Mouse (Mus musculus): ENCODE data around the gene Ten1. TPM values are rescaled to one million over a fixed set of nuclear protein-coding genes. Genes with fewer than 3 reads are reported as not detected.
A peak's percentile ranks its signal among the peaks of the same experiment; 100 is the strongest.

The Ten1 gene
- polyA plus RNA-seq (2014; fragmentation: Nextera tagmentation; extraction: Ambion mirVana), result 88.8 and 93.2 TPM in 2 replicates

DNA sequence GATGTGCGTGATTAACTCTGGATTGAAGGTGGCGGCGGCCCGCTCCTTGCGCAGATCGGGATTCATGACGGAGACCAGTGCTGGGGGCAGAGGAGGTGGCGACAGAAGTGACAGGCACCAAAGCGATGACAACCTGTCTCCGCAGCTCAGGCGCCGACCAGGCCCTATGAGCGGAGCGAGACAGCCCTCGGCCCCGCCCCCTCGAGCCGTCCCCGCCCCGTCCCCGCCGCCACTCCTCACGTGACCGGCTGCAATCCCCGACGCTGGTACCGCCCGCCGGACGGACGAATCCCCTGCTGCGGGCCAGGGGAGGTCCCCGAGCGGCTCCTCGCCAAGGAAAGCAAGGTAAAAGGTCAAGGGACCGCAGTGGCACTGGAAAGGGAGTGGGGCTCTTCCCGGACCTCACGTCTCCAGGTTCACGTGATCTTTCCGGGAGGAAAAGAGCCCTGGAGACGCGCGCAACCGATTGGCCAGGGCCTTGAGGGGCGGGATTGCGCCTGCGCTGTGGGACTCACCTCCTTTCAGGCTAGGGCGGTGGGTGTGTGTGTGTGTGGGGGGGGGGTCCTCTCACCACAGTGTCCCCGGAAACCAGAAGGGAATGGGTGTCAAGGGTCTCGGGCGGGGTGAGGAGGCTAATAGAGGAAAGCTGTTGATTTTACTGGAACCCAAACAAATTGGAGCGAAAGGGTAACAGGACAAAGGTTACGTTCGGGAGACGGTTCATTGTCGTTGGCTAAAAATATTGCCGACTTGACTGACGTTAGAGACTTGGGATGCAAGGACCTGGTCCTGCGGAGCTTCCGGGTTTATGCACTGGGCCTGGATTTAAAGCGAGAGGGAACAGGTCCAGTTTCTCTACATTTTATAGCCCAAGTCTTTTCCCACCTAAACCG lies at the start of gene Ten1, which contains the start of gene Acox1:
Ten1 (plus strand) TSS at position 217 of the 893 bp plus-strand sequence.
Acox1 (minus strand) TSS at position 407 of the 893 bp plus-strand sequence.
- ATAC-seq (replicated peaks; ENCODE audit: low FRiP score, low TSS enrichment, low read depth) (peak; percentile 98), DNase-seq (ENCODE audit: low spot score) (peak; percentile 97)
- H3K4me1 ChIP-seq (replicated peaks; ENCODE audit: control insufficient read depth, insufficient read depth, low read length), result 0 out of 2 replicates have a peak, but pooled peaks cover 12% of the 10 kb centered on the region
- peak within 1 kb of the TSS; percentile 90 for H3K4me3 ChIP-seq (ENCODE audit: low read depth, low read length)
- H3K9me3 ChIP-seq (ENCODE audit: control insufficient read depth, low read length), result no peaks in the 10 kb centered on the region
- peaks cover 9% of the 10 kb centered on the region; the same call in 1 of the 2 replicates for H3K36me3 ChIP-seq (ENCODE audit: control insufficient read depth, insufficient read depth, low read length)
- H3K4me2 ChIP-seq (ENCODE audit: low read length), result peak within 1 kb of the TSS; percentile 57
- H3K9ac ChIP-seq (ENCODE audit: low read length), result peak within 1 kb of the TSS; percentile 85
- H3K27ac ChIP-seq (ENCODE audit: low read depth), result peak within 1 kb of the TSS; percentile 95
- under 1% methylated on average over 62 of the region's 62 CpGs for WGBS
- no peaks in the 10 kb centered on the region for H3K27me3 ChIP-seq (replicated peaks; ENCODE audit: control insufficient read depth, insufficient read depth, low read length)

DNA sequence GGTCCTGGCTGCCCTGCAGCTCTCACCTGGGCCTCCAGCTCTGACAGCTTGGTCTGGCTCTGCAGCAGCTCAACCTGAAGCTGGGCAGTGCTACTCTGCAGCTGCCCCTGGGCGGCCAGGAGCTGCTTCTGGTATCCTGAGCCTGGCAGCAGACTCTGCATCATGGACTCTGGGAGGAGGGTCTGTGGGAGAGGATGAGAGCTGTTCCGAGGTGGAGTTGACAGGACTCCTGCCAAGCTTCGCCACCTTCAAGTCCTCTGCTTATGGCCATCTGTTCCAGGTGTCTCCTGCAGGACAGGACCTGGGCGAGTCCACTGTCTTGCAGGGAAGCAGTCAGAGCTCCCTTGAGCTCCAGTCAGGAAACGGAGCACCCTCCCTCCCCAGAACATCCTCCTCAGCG lies 49.3 kb upstream of the Ten1 start:
- H3K4me3 ChIP-seq (ENCODE audit: low read depth, low read length), result no peak overlapping the region
- H3K36me3 ChIP-seq (ENCODE audit: control insufficient read depth, insufficient read depth, low read length), result peaks cover 86% of the 10 kb centered on the region
- no peak for DNase-seq (ENCODE audit: low spot score)
- H3K4me2 ChIP-seq (ENCODE audit: low read length), result no peak overlapping the region
- H3K4me1 ChIP-seq (replicated peaks; ENCODE audit: control insufficient read depth, insufficient read depth, low read length), result no peaks in the 10 kb centered on the region
- no peaks in the 10 kb centered on the region for H3K9me3 ChIP-seq (ENCODE audit: control insufficient read depth, low read length)
- H3K27me3 ChIP-seq (replicated peaks; ENCODE audit: control insufficient read depth, insufficient read depth, low read length), result no peaks in the 10 kb centered on the region
- ATAC-seq (replicated peaks; ENCODE audit: low FRiP score, low TSS enrichment, low read depth), result no peak
- no peak overlapping the region for H3K9ac ChIP-seq (ENCODE audit: low read length)
- no peak overlapping the region for H3K27ac ChIP-seq (ENCODE audit: low read depth)
- whole genome bisulfite sequencing, result 81% methylated on average over 6 of the region's 6 CpGs

DNA sequence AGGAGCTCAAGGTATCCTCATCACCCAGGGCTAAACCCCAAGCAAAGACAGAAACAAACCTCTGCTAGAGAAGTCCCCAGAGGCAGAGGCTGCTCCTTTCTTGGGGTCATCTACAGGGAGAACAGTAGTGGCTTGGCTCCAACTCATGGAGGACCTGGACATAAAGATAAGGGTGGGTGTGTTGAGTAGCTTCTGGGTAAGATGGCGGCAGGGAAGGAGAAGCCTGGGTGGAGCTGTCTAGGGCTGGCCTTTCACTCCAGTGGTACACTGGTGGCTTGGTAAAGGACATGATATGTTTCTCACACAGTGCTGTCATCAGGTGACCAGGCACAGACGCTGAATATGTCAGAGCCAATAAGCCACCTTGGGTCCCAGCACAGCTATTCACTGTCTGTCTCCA lies 47.7 kb upstream of the Ten1 start:
- Histone ChIP-seq H3K9ac (ENCODE audit: low read length) (no peak overlapping the region), H3K4me2 (ENCODE audit: low read length) (no peak overlapping the region), H3K9me3 (ENCODE audit: control insufficient read depth, low read length) (no peaks in the 10 kb centered on the region), H3K27me3 (replicated peaks; ENCODE audit: control insufficient read depth, insufficient read depth, low read length) (no peaks in the 10 kb centered on the region), H3K4me1 (replicated peaks; ENCODE audit: control insufficient read depth, insufficient read depth, low read length) (no peaks in the 10 kb centered on the region), H3K4me3 (ENCODE audit: low read depth, low read length) (no peak overlapping the region), H3K27ac (ENCODE audit: low read depth) (no peak overlapping the region), H3K36me3 (ENCODE audit: control insufficient read depth, insufficient read depth, low read length) (peaks cover 86% of the 10 kb centered on the region)
- DNase-seq (ENCODE audit: low spot score) (no peak), ATAC-seq (replicated peaks; ENCODE audit: low FRiP score, low TSS enrichment, low read depth) (no peak)
- WGBS, result 94% methylated on average over 2 of the region's 2 CpGs

DNA sequence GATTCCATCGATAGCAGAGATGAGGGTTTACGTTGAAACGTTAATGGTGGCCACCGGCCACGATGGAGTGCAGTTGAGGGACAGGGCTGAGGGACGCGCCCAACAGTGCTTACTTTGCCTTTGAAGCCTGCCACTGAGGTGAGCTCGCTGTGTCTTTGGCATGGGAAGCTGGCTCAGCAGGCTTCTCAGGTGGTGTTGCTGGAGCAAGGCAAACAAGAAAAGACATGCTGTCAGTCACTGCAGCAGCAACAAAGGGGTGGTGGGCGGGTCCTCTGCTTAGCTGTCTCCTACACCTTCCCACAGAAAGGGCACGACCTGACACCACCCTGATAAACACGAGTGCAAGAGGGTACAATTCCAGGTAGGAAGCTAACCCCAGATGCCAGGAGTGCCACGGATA lies 37.3 kb upstream of the Ten1 start:
- ATAC-seq (replicated peaks; ENCODE audit: low FRiP score, low TSS enrichment, low read depth), result no peak

DNA sequence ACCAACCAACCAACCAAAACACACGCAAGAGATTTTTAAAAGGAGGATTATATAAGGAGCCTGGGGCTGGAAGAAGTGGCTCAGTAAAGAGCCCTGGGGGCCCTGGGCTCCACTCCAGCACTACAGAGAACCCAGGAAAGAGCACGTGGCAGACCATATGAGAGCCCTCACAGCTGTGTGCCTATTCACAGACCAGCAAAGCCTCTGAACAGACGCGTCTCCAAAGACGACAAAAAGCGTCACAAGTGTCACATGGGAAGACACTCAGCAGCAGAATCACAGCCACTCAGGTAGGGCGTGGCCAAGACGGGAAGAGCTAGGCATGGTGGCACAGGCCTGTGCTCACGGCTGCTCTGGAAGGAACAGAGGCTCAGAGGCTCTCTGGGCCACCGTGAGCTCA lies 36.5 kb upstream of the Ten1 start:
- 82% methylated on average over 10 of the region's 10 CpGs for WGBS
- no peak overlapping the region for H3K9ac ChIP-seq (ENCODE audit: low read length)
- no peak for ATAC-seq (replicated peaks; ENCODE audit: low FRiP score, low TSS enrichment, low read depth)

More for the DNA sequence above, 37.3 kb upstream of the Ten1 start:
- H3K4me3 ChIP-seq (ENCODE audit: low read depth, low read length), result no peak overlapping the region
- H3K4me1 ChIP-seq (replicated peaks; ENCODE audit: control insufficient read depth, insufficient read depth, low read length), result 0 out of 2 replicates have a peak, but pooled peaks cover under 1% of the 10 kb centered on the region
- H3K27ac ChIP-seq (ENCODE audit: low read depth), result no peak overlapping the region
- H3K4me2 ChIP-seq (ENCODE audit: low read length), result no peak overlapping the region
- H3K9me3 ChIP-seq (ENCODE audit: control insufficient read depth, low read length), result no peaks in the 10 kb centered on the region
- H3K27me3 ChIP-seq (replicated peaks; ENCODE audit: control insufficient read depth, insufficient read depth, low read length), result no peaks in the 10 kb centered on the region
- DNase-seq (ENCODE audit: low spot score), result no peak
- H3K9ac ChIP-seq (ENCODE audit: low read length), result no peak overlapping the region
- peaks cover 48% of the 10 kb centered on the region for H3K36me3 ChIP-seq (ENCODE audit: control insufficient read depth, insufficient read depth, low read length)
- 43% methylated on average over 12 of the region's 12 CpGs for WGBS

DNA sequence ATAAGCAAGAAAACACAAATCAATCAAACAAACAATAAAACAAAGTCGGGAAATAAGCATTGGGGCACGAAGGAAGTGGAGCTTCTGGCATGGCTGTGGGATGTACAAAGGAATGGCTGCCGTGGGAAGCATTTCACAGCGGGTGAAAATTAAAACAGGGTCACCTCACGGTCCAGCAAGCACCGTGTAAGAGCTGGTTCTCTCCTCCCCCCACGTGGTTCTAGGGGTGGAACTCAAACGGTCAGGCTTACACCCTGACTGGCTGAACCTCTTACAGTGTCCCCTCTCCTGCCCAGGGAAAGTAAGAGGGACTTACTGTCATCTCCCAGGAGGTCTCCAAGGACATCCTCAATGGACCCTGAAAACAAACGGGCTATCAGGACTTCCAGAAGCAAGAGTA lies 35.7 kb upstream of the Ten1 start:
- Histone ChIP-seq H3K4me1 (replicated peaks; ENCODE audit: control insufficient read depth, insufficient read depth, low read length) (peaks cover 7% of the 10 kb centered on the region; the same call in 1 of the 2 replicates), H3K27me3 (replicated peaks; ENCODE audit: control insufficient read depth, insufficient read depth, low read length) (no peaks in the 10 kb centered on the region), H3K36me3 (ENCODE audit: control insufficient read depth, insufficient read depth, low read length) (peaks cover 35% of the 10 kb centered on the region), H3K4me3 (ENCODE audit: low read depth, low read length) (no peak overlapping the region), H3K27ac (ENCODE audit: low read depth) (no peak overlapping the region), H3K4me2 (ENCODE audit: low read length) (no peak overlapping the region), H3K9ac (ENCODE audit: low read length) (no peak overlapping the region), H3K9me3 (ENCODE audit: control insufficient read depth, low read length) (no peaks in the 10 kb centered on the region)
- ATAC-seq (replicated peaks; ENCODE audit: low FRiP score, low TSS enrichment, low read depth) (no peak), DNase-seq (ENCODE audit: low spot score) (no peak)
- 56% methylated on average over 9 of the region's 9 CpGs for WGBS

More for the DNA sequence above, 36.5 kb upstream of the Ten1 start:
- no peak overlapping the region for H3K4me2 ChIP-seq (ENCODE audit: low read length)
- peaks cover 7% of the 10 kb centered on the region; the same call in 1 of the 2 replicates for H3K4me1 ChIP-seq (replicated peaks; ENCODE audit: control insufficient read depth, insufficient read depth, low read length)
- H3K36me3 ChIP-seq (ENCODE audit: control insufficient read depth, insufficient read depth, low read length), result peaks cover 41% of the 10 kb centered on the region
- H3K9me3 ChIP-seq (ENCODE audit: control insufficient read depth, low read length), result no peaks in the 10 kb centered on the region
- H3K27me3 ChIP-seq (replicated peaks; ENCODE audit: control insufficient read depth, insufficient read depth, low read length), result no peaks in the 10 kb centered on the region
- H3K4me3 ChIP-seq (ENCODE audit: low read depth, low read length), result no peak overlapping the region
- no peak for DNase-seq (ENCODE audit: low spot score)
- no peak overlapping the region for H3K27ac ChIP-seq (ENCODE audit: low read depth)

DNA sequence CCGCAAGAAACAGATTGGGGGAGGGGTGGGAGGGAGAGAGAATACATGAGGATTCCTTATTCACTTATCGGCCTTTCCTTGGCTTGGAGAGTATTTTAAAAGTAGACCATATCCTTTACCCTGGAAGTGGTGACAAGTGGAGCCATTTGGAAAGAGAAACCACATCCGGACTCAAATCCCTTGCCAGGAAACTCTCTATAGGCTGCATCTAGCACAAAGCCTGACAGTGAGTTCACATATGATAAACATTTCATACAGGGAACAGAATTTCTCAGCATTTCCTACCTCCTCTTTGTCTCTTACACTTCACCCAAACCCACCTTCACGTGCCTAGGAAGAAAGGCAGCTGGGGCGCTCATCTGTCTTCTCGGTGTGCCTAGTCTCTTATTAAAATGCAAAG lies 31.4 kb upstream of the Ten1 start:
- H3K36me3 ChIP-seq (ENCODE audit: control insufficient read depth, insufficient read depth, low read length), result peaks cover 16% of the 10 kb centered on the region

DNA sequence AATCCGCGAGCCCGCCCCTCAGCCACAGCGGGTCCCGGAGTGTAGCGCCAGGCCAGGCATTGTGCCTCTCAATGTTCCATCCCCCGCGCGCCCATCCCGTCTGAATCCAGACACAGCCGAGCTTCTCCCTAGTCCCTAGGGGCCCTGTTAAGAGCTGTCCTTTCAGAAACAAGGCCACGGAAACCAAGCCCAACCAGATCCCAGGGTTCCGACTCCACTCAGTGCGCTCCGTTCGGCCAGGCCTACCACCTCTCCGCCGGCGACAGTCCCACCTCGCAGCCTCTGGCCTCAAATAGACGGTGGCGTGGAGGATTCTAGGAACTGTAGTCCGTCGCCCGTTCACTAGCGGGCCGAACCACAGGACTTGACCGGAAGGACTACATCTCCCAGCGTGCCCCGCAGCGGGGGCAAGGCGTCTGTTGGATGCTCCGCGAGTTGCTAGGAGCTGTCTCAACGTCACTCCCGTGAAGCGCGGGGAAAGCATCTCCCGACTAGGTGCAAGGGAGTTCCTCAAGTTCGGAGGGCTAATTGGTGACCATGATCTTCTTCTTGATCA lies 30.7 kb upstream of the Ten1 start, which contains the start of gene Fbf1:
Fbf1 (minus strand) TSS at position 283 of the 556 bp plus-strand sequence.
- under 1% methylated on average over 40 of the region's 40 CpGs for WGBS
- peak within 1 kb of the TSS; percentile 57 for H3K4me3 ChIP-seq (ENCODE audit: low read depth, low read length)
- H3K4me1 ChIP-seq (replicated peaks; ENCODE audit: control insufficient read depth, insufficient read depth, low read length), result peaks cover 7% of the 10 kb centered on the region; the same call in 1 of the 2 replicates
- peak within 1 kb of the TSS; percentile 64 for H3K9ac ChIP-seq (ENCODE audit: low read length)
- no peaks in the 10 kb centered on the region for H3K27me3 ChIP-seq (replicated peaks; ENCODE audit: control insufficient read depth, insufficient read depth, low read length)
- H3K9me3 ChIP-seq (ENCODE audit: control insufficient read depth, low read length), result no peaks in the 10 kb centered on the region
- H3K4me2 ChIP-seq (ENCODE audit: low read length), result peak within 1 kb of the TSS; percentile 68
- peak within 1 kb of the TSS; percentile 90 for H3K27ac ChIP-seq (ENCODE audit: low read depth)
- peaks cover 23% of the 10 kb centered on the region for H3K36me3 ChIP-seq (ENCODE audit: control insufficient read depth, insufficient read depth, low read length)
- DNase-seq (ENCODE audit: low spot score) (peak; percentile 93), ATAC-seq (replicated peaks; ENCODE audit: low FRiP score, low TSS enrichment, low read depth) (peak; percentile 94)

More for the DNA sequence above, 31.4 kb upstream of the Ten1 start:
- H3K27me3 ChIP-seq (replicated peaks; ENCODE audit: control insufficient read depth, insufficient read depth, low read length), result no peaks in the 10 kb centered on the region
- H3K9me3 ChIP-seq (ENCODE audit: control insufficient read depth, low read length), result no peaks in the 10 kb centered on the region
- peak overlapping the region; percentile 64 for H3K9ac ChIP-seq (ENCODE audit: low read length)
- 7% methylated on average over 6 of the region's 6 CpGs for WGBS
- H3K4me2 ChIP-seq (ENCODE audit: low read length), result peak overlapping the region; percentile 68
- peak overlapping the region; percentile 90 for H3K27ac ChIP-seq (ENCODE audit: low read depth)
- H3K4me1 ChIP-seq (replicated peaks; ENCODE audit: control insufficient read depth, insufficient read depth, low read length), result peaks cover 7% of the 10 kb centered on the region; the same call in 1 of the 2 replicates
- H3K4me3 ChIP-seq (ENCODE audit: low read depth, low read length), result peak overlapping the region; percentile 57
- ATAC-seq (replicated peaks; ENCODE audit: low FRiP score, low TSS enrichment, low read depth) (no peak), DNase-seq (ENCODE audit: low spot score) (peak; percentile 57)
